In genomic region chr15:8443168-8443925, GRCm38 (mm10) we compare ENCODE assay signal across 8 mouse cellular contexts. TPM values are rescaled to one million over a fixed set of nuclear protein-coding genes. Genes with fewer than 3 reads are reported as not detected.
A peak's percentile ranks its signal among the peaks of the same experiment; 100 is the strongest.
DNase-seq lines count a peak whose midpoint lies in the region; ATAC-seq and TF ChIP-seq lines count a peak whose summit lies in the region.

No protein-coding gene starts in this region.

- peak; percentile 59 for ATAC-seq in embryonic facial prominence, embryonic 15.5 days (ENCODE audit: insufficient number of reproducible peaks, low FRiP score, low TSS enrichment, low read depth)
- peak; percentile 47 for ATAC-seq in kidney, embryonic 14.5 days (ENCODE audit: low FRiP score, low TSS enrichment)
- peak; percentile 59 for ATAC-seq in liver, embryonic 12.5 days
- ATAC-seq in stomach, embryonic 15.5 days (ENCODE audit: insufficient read depth, low FRiP score, low read depth), result peak; percentile 48

- peak overlapping the region; percentile 99 for H3K9ac ChIP-seq in embryonic facial prominence, embryonic 15.5 days
- H3K9ac ChIP-seq in kidney, embryonic 14.5 days (ENCODE audit: low read depth, low read length), result peak overlapping the region; percentile 95
- peak overlapping the region; percentile 99 for H3K9ac ChIP-seq in liver, embryonic 12.5 days
- H3K9ac ChIP-seq in stomach, embryonic 15.5 days, result peak overlapping the region; percentile 87

- peak overlapping the region; percentile 66 for H3K4me3 ChIP-seq in bone marrow, adult 2 months (replicated peaks; ENCODE audit: control insufficient read depth, low read depth, low read length)
- peak overlapping the region; percentile 94 for H3K4me3 ChIP-seq in embryonic facial prominence, embryonic 15.5 days (replicated peaks)
- H3K4me3 ChIP-seq in heart, embryonic 10.5 days, result peak overlapping the region; percentile 94
- H3K4me3 ChIP-seq in kidney, embryonic 14.5 days (ENCODE audit: low read length), result peak overlapping the region; percentile 71
- peak overlapping the region; percentile 88 for H3K4me3 ChIP-seq in liver, embryonic 12.5 days
- H3K4me3 ChIP-seq in stomach, embryonic 15.5 days (replicated peaks), result peak overlapping the region; percentile 89

- TF ChIP-seq CTCF in bone marrow, adult 2 months (IDR thresholded peaks at IDR 0.05; ENCODE audit: control insufficient read depth, insufficient read depth, low read length), result no peak

- peak; percentile 51; the same call in 1 of the 2 replicates for TF ChIP-seq POLR2A in bone marrow, adult 2 months (IDR thresholded peaks at IDR 0.05; ENCODE audit: borderline replicate concordance, control insufficient read depth, low read depth, low read length)

- H3K4me1 ChIP-seq in bone marrow, adult 2 months (ENCODE audit: control insufficient read depth, insufficient read depth, low read length), result no peaks in the 10 kb centered on the region; the same call in 1 of the 2 replicates
- H3K4me1 ChIP-seq in embryonic facial prominence, embryonic 15.5 days, result peaks cover 17% of the 10 kb centered on the region
- H3K4me1 ChIP-seq in heart, embryonic 10.5 days, result peaks cover 8% of the 10 kb centered on the region; the same call in 1 of the 2 replicates
- peaks cover 7% of the 10 kb centered on the region; the same call in 1 of the 2 replicates for H3K4me1 ChIP-seq in kidney, embryonic 14.5 days (ENCODE audit: control insufficient read depth, insufficient read depth, low read length)
- peaks cover 32% of the 10 kb centered on the region for H3K4me1 ChIP-seq in liver, embryonic 12.5 days
- H3K4me1 ChIP-seq in stomach, embryonic 15.5 days, result 0 out of 2 replicates have a peak, but pooled peaks cover 8% of the 10 kb centered on the region

- no peaks in the 10 kb centered on the region for H3K27me3 ChIP-seq in embryonic facial prominence, embryonic 15.5 days
- no peaks in the 10 kb centered on the region for H3K27me3 ChIP-seq in heart, embryonic 10.5 days (ENCODE audit: insufficient read depth, poor library complexity, severe bottlenecking)
- no peaks in the 10 kb centered on the region for H3K27me3 ChIP-seq in kidney, embryonic 14.5 days (ENCODE audit: control insufficient read depth, insufficient read depth, low read length)
- no peaks in the 10 kb centered on the region for H3K27me3 ChIP-seq in liver, embryonic 12.5 days (replicated peaks)
- no peaks in the 10 kb centered on the region for H3K27me3 ChIP-seq in stomach, embryonic 15.5 days (replicated peaks)

- H3K4me2 ChIP-seq in embryonic facial prominence, embryonic 15.5 days (replicated peaks), result peak overlapping the region; percentile 86
- H3K4me2 ChIP-seq in kidney, embryonic 14.5 days (replicated peaks; ENCODE audit: low read depth, low read length), result peak overlapping the region; percentile 73
- peak overlapping the region; percentile 87 for H3K4me2 ChIP-seq in liver, embryonic 12.5 days
- peak overlapping the region; percentile 84 for H3K4me2 ChIP-seq in stomach, embryonic 15.5 days

- DNase-seq in CD4-positive helper T cell, adult 2 months (ENCODE audit: low read depth, low spot score), result peak; percentile 83
- no peak for DNase-seq in heart, embryonic 10.5 days (ENCODE audit: low spot score)
- peak; percentile 81 for DNase-seq in naive thymus-derived CD4-positive, alpha-beta T cell, adult 2 months (ENCODE audit: low read depth)

- H3K36me3 ChIP-seq in embryonic facial prominence, embryonic 15.5 days, result no peaks in the 10 kb centered on the region
- H3K36me3 ChIP-seq in heart, embryonic 10.5 days, result no peaks in the 10 kb centered on the region
- no peaks in the 10 kb centered on the region for H3K36me3 ChIP-seq in kidney, embryonic 14.5 days (ENCODE audit: control insufficient read depth, insufficient read depth, low read length)
- no peaks in the 10 kb centered on the region for H3K36me3 ChIP-seq in liver, embryonic 12.5 days
- no peaks in the 10 kb centered on the region for H3K36me3 ChIP-seq in stomach, embryonic 15.5 days

- WGBS in bone marrow, adult 2 months, result under 1% methylated on average over 40 of the region's 40 CpGs
- under 1% methylated on average over 40 of the region's 40 CpGs for WGBS in embryonic facial prominence, embryonic 15.5 days
- under 1% methylated on average over 40 of the region's 40 CpGs for WGBS in heart, embryonic 10.5 days
- WGBS in kidney, embryonic 14.5 days, result under 1% methylated on average over 40 of the region's 40 CpGs
- WGBS in liver, embryonic 12.5 days (ENCODE audit: insufficient replicate concordance), result under 1% methylated on average over 40 of the region's 40 CpGs
- under 1% methylated on average over 40 of the region's 40 CpGs for WGBS in stomach, embryonic 15.5 days

- H3K9me3 ChIP-seq in embryonic facial prominence, embryonic 15.5 days (replicated peaks), result no peaks in the 10 kb centered on the region
- H3K9me3 ChIP-seq in heart, embryonic 10.5 days, result no peaks in the 10 kb centered on the region
- H3K9me3 ChIP-seq in kidney, embryonic 14.5 days (ENCODE audit: control insufficient read depth, low read length), result no peaks in the 10 kb centered on the region
- no peaks in the 10 kb centered on the region for H3K9me3 ChIP-seq in liver, embryonic 12.5 days (replicated peaks)
- no peaks in the 10 kb centered on the region for H3K9me3 ChIP-seq in stomach, embryonic 15.5 days

- peak overlapping the region; percentile 99 for H3K27ac ChIP-seq in bone marrow, adult 2 months (ENCODE audit: control insufficient read depth, insufficient read depth, low read depth, low read length, poor library complexity)
- peak overlapping the region; percentile 99 for H3K27ac ChIP-seq in embryonic facial prominence, embryonic 15.5 days (replicated peaks)
- H3K27ac ChIP-seq in heart, embryonic 10.5 days, result peak overlapping the region; percentile 99
- peak overlapping the region; percentile 98 for H3K27ac ChIP-seq in kidney, embryonic 14.5 days (ENCODE audit: low read depth, low read length)
- peak overlapping the region; percentile 99 for H3K27ac ChIP-seq in liver, embryonic 12.5 days
- H3K27ac ChIP-seq in stomach, embryonic 15.5 days, result peak overlapping the region; percentile 100

RNA-seq across cellular contexts. Expression of gene Nipbl, which starts 0.9 kb away (rescaled TPM):
- 15.1 and 23.7 TPM in 2 replicates for polyA plus RNA-seq in bone marrow, adult 2 months (2011; ENCODE audit: insufficient read depth, insufficient read length, low replicate concordance, missing spikeins)
- 19.7 and 20.0 TPM in 2 replicates for polyA plus RNA-seq in embryonic facial prominence, embryonic 15.5 days (2015; fragmentation: Nextera tagmentation; extraction: Ambion mirVana)
- polyA plus RNA-seq in heart, embryonic 10.5 days (2016; fragmentation: Nextera tagmentation; extraction: Ambion mirVana), result 10.7 and 15.1 TPM in 2 replicates
- polyA plus RNA-seq in kidney, embryonic 14.5 days (2014; fragmentation: Nextera tagmentation; extraction: Ambion mirVana), result 21.4 and 27.4 TPM in 2 replicates
- polyA plus RNA-seq in liver, embryonic 12.5 days (2016; fragmentation: Nextera tagmentation; extraction: Ambion mirVana), result 10.0 and 10.2 TPM in 2 replicates
- 16.2 and 16.6 TPM in 2 replicates for polyA plus RNA-seq in stomach, embryonic 15.5 days (2015; fragmentation: Nextera tagmentation; extraction: Ambion mirVana)
